Mouse (Mus musculus): ENCODE results near the gene Evx2. TPM values are rescaled to one million over a fixed set of nuclear protein-coding genes. Genes with fewer than 3 reads are reported as not detected.

The Evx2 gene
- polyA plus RNA-seq, 1 experiment from 2014 or later = not detected

DNA sequence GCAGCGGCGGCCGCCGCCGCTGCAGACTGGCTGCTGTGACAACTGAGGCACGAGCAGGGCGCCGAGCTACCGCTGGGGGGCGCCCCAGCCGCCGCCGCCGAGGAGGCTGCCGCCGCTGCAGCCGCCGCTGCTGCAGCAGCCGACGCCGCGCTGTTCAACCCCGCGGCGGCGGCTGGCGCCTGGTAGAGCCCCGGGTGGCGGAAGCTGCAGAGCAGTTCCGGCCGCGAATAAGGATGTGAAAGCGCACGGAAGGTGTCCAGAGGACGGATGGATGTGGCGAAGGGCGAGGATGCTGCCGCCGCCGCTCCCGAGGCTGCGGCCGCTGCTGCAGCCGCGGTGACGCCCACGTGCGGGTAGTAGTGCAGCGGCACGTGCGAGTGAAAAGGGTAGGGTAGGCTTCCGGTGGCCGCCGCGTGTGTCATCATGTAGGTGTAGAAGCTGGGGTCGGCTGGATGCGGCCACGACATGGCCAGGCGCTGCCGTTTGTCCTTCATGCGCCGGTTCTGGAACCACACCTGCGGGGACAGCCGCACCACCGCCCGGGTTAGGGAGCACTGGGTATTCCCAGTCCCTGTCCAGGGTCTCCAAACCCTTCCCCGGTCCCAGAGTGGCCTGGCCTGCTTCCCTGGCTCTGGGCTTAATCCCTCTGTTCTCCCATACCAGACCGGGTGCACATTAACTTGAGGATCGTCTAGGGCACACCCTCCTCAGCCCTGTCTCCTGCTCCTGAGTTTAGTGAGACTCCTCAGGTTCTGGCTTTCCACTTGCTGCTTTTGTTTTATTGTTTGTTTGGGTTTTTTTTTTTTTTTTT is 3.3 kb downstream of the Evx2 start:
- no peak overlapping the region for H3K27ac ChIP-seq (replicated peaks)
- under 1% methylated on average over 59 of the region's 69 CpGs for WGBS
- ATAC-seq (ENCODE audit: low FRiP score, low TSS enrichment) = 0 out of 2 replicates have a peak, but pooled peaks have one; percentile 45

DNA sequence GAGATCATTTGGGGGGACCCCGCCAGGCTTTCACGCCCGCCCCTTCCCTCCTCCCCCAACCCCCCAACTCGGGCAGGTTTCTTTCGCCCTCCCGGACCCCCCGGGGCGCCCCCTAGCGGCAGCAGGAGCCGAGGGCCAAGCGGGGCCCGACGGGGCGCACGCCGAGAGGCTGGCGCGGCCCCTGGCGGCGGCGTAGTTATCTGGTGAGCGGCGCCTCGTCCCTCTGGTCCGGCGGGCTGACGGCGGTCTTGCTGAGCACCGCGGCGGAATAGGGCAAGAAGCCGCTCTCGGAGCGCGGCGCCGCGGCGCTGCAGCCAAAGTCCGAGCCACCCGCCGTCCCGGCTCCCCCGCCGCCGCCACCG is 4.0 kb downstream of the Evx2 start:
- no peak overlapping the region for H3K9ac ChIP-seq (ENCODE audit: low read length)
- peak overlapping the region; percentile 28 for H3K4me3 ChIP-seq (ENCODE audit: low read depth, low read length)
- H3K36me3 ChIP-seq (ENCODE audit: control insufficient read depth, insufficient read depth, low read length) = no peaks in the 10 kb centered on the region
- ATAC-seq (ENCODE audit: low FRiP score, low TSS enrichment) (peak; percentile 73), DNase-seq (ENCODE audit: low spot score) (no peak)
- no peaks in the 10 kb centered on the region for H3K4me1 ChIP-seq (replicated peaks; ENCODE audit: control insufficient read depth, insufficient read depth)
- peak overlapping the region; percentile 39 for H3K4me2 ChIP-seq (replicated peaks; ENCODE audit: low read depth)
- WGBS = 5% methylated on average over 15 of the region's 47 CpGs
- no peaks in the 10 kb centered on the region for H3K9me3 ChIP-seq (ENCODE audit: control insufficient read depth, low read length)
- peak; percentile 47 for TF ChIP-seq CTCF (IDR thresholded peaks at IDR 0.05; ENCODE audit: low read depth)
- no peak for TF ChIP-seq EP300 (optimal IDR thresholded peaks at IDR 0.05)
- no peak overlapping the region for H3K27ac ChIP-seq (replicated peaks)
- H3K27me3 ChIP-seq (ENCODE audit: control insufficient read depth, insufficient read depth, low read length) = peaks cover 28% of the 10 kb centered on the region; the same call in 1 of the 2 replicates

More for the DNA sequence above, 3.3 kb downstream of the Evx2 start:
- TF ChIP-seq EP300 (optimal IDR thresholded peaks at IDR 0.05) (no peak), CTCF (IDR thresholded peaks at IDR 0.05; ENCODE audit: low read depth) (no peak)
- no peak for DNase-seq (ENCODE audit: low spot score)
- Histone ChIP-seq H3K9me3 (ENCODE audit: control insufficient read depth, low read length) (no peaks in the 10 kb centered on the region), H3K9ac (ENCODE audit: low read length) (no peak overlapping the region), H3K4me2 (replicated peaks; ENCODE audit: low read depth) (peak overlapping the region; percentile 39), H3K4me1 (replicated peaks; ENCODE audit: control insufficient read depth, insufficient read depth) (no peaks in the 10 kb centered on the region), H3K36me3 (ENCODE audit: control insufficient read depth, insufficient read depth, low read length) (no peaks in the 10 kb centered on the region), H3K27me3 (ENCODE audit: control insufficient read depth, insufficient read depth, low read length) (peaks cover 32% of the 10 kb centered on the region), H3K4me3 (ENCODE audit: low read depth, low read length) (peak overlapping the region; percentile 28)

- H3K9me3 ChIP-seq (ENCODE audit: control insufficient read depth, low read length) = no peaks in the 10 kb centered on the region
- no peak for ATAC-seq (ENCODE audit: low FRiP score, low TSS enrichment)
- no peak for TF ChIP-seq CTCF (IDR thresholded peaks at IDR 0.05; ENCODE audit: low read depth)
- TF ChIP-seq EP300 (optimal IDR thresholded peaks at IDR 0.05) = no peak
- H3K4me2 ChIP-seq (replicated peaks; ENCODE audit: low read depth) = no peak overlapping the region
- no peaks in the 10 kb centered on the region for H3K4me1 ChIP-seq (replicated peaks; ENCODE audit: control insufficient read depth, insufficient read depth)
- H3K9ac ChIP-seq (ENCODE audit: low read length) = no peak overlapping the region
- H3K27ac ChIP-seq (replicated peaks) = no peak overlapping the region
- H3K36me3 ChIP-seq (ENCODE audit: control insufficient read depth, insufficient read depth, low read length) = no peaks in the 10 kb centered on the region
- DNase-seq (ENCODE audit: low spot score) = no peak
- no peak overlapping the region for H3K4me3 ChIP-seq (ENCODE audit: low read depth, low read length)
- WGBS = 7% methylated on average over 20 of the region's 20 CpGs
- peaks cover 33% of the 10 kb centered on the region; the same call in 1 of the 2 replicates for H3K27me3 ChIP-seq (ENCODE audit: control insufficient read depth, insufficient read depth, low read length)
Observed at GRCm38 (mm10) chr2:74654743-74655419, 4.5 kb downstream of the Evx2 start.

DNA sequence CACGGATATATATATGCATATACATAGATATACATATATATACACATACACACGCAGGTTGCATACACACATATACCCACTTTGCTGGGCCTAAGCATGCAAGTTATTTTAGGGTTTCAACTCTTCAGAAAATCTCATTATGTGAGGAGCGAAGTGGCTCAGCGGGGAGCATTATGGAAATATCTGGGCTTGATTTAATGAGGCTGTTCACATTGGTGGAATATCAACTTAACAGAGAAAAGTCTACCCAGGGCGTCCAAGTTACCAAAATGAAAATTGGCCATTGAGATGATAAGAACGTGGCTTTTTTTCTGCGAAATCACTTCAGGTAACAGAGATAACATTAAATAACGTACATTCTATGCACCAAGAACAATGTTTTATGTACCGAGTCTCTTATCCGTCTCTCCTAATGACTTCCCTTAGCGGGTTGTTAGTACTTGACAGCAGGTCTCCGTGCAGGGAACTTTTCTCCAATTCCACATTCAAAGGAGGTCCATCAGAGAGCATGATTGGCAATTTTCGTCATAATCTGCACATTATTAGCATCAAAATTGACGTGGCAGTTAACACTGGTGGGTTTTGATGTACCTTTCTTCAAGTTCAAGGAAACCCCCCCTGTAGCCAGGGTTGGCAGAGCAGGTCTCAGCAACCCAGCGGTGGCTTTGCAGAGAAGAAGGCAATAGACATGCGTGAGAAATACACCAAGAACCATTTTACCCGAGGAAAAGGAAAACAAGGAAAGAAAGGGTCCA is 5.4 kb downstream of the Evx2 start:
- WGBS = 13% methylated on average over 17 of the region's 17 CpGs
- no peaks in the 10 kb centered on the region for H3K36me3 ChIP-seq (ENCODE audit: control insufficient read depth, insufficient read depth, low read length)
- ATAC-seq (ENCODE audit: low FRiP score, low TSS enrichment) (no peak), DNase-seq (ENCODE audit: low spot score) (no peak)
- no peak overlapping the region for H3K9ac ChIP-seq (ENCODE audit: low read length)
- no peaks in the 10 kb centered on the region for H3K4me1 ChIP-seq (replicated peaks; ENCODE audit: control insufficient read depth, insufficient read depth)
- H3K4me3 ChIP-seq (ENCODE audit: low read depth, low read length) = no peak overlapping the region
- no peak overlapping the region for H3K27ac ChIP-seq (replicated peaks)
- TF ChIP-seq EP300 (optimal IDR thresholded peaks at IDR 0.05) = no peak
- no peak for TF ChIP-seq CTCF (IDR thresholded peaks at IDR 0.05; ENCODE audit: low read depth)
- H3K4me2 ChIP-seq (replicated peaks; ENCODE audit: low read depth) = no peak overlapping the region
- H3K27me3 ChIP-seq (ENCODE audit: control insufficient read depth, insufficient read depth, low read length) = peaks cover 42% of the 10 kb centered on the region; the same call in 1 of the 2 replicates
- no peaks in the 10 kb centered on the region for H3K9me3 ChIP-seq (ENCODE audit: control insufficient read depth, low read length)

DNA sequence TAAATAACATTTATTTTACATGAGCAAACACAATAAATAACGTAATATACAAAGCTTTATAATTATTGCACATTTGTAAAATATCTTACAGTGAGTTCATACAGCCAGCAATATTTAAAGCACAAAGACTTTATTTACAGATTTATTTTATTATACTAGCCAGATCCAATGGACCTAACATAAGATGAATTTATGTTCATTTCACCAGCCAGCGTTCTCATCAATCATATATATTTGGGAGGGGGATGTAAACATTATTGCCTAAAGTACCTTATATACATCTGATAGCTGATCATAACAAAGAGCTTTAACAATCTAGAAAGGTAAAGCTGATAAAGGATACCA is 6.4 kb downstream of the Evx2 start:
- TF ChIP-seq EP300 (optimal IDR thresholded peaks at IDR 0.05) (no peak), CTCF (IDR thresholded peaks at IDR 0.05; ENCODE audit: low read depth) (no peak)
- H3K9me3 ChIP-seq (ENCODE audit: control insufficient read depth, low read length) = no peaks in the 10 kb centered on the region
- no peaks in the 10 kb centered on the region for H3K36me3 ChIP-seq (ENCODE audit: control insufficient read depth, insufficient read depth, low read length)
- WGBS = 35% methylated on average over 2 of the region's 2 CpGs
- no peak overlapping the region for H3K4me2 ChIP-seq (replicated peaks; ENCODE audit: low read depth)
- no peak overlapping the region for H3K4me3 ChIP-seq (ENCODE audit: low read depth, low read length)
- no peak overlapping the region for H3K27ac ChIP-seq (replicated peaks)
- DNase-seq (ENCODE audit: low spot score) = no peak
- peaks cover 43% of the 10 kb centered on the region; the same call in 1 of the 2 replicates for H3K27me3 ChIP-seq (ENCODE audit: control insufficient read depth, insufficient read depth, low read length)
- no peaks in the 10 kb centered on the region for H3K4me1 ChIP-seq (replicated peaks; ENCODE audit: control insufficient read depth, insufficient read depth)
- ATAC-seq (ENCODE audit: low FRiP score, low TSS enrichment) = no peak
- no peak overlapping the region for H3K9ac ChIP-seq (ENCODE audit: low read length)
